Mouse (Mus musculus) MEL (cell line): ENCODE measurements at regions not wholly inside any gene's neighbourhood (a gene's known extent, or its start where the extent isn't known, plus 50 kb on each side); places are given as distances from the start of the nearest gene placed in this dataset.

Source experiments
- DNase-seq: peaks from one replicate; pipeline ENCODE4 v3.0.0; 2011; ENCODE audit warnings: low read depth, low spot score
- H3K27ac ChIP-seq: 2 replicates; pipeline ENCODE4 v1.5.1; 2012; ENCODE audit warnings: low read depth, mild to moderate bottlenecking, control low read depth, low read length, moderate library complexity; ENCODE audit not compliant: control insufficient read depth
- H3K27me3 ChIP-seq, 2 experiments: fragments of 150-350 bp in 1 of 2; sonication (generic) in 1 of 2; 2 replicates each; pipeline ENCODE4 v1.6.1; 2012; ENCODE audit warnings: low read length in 2 of 2, mild to moderate bottlenecking in 2 of 2, improper control_type of control experiment in 1 of 2, moderate library complexity in 1 of 2; ENCODE audit not compliant: insufficient read depth in 2 of 2, control insufficient read depth in 1 of 2
- H3K36me3 ChIP-seq, 2 experiments: 2 replicates each; pipeline ENCODE4 v1.6.1; 2012 to 2014; ENCODE audit warnings: low read length in 2 of 2, improper control_type of control experiment in 1 of 2, inconsistent platforms in 1 of 2, mild to moderate bottlenecking in 1 of 2; ENCODE audit not compliant: insufficient read depth in 2 of 2, control insufficient read depth in 1 of 2
- H3K4me1 ChIP-seq, 2 experiments: fragments of 150-350 bp in 1 of 2; sonication (generic) in 1 of 2; 2 replicates each; pipeline ENCODE4 v1.6.1; 2012; ENCODE audit warnings: low read length in 2 of 2, improper control_type of control experiment in 1 of 2, mild to moderate bottlenecking in 1 of 2; ENCODE audit not compliant: insufficient read depth in 2 of 2, control insufficient read depth in 1 of 2
- H3K4me3 ChIP-seq, 2 experiments: fragments of 150-350 bp in 1 of 2; sonication (generic) in 1 of 2; 2 replicates each; pipeline ENCODE4 v1.5.1; 2012; ENCODE audit warnings: low read depth in 2 of 2, low read length in 2 of 2, mild to moderate bottlenecking in 2 of 2, moderate library complexity in 2 of 2, control low read depth in 1 of 2, improper control_type of control experiment in 1 of 2; ENCODE audit not compliant: control insufficient read depth in 1 of 2, insufficient read depth in 1 of 2
- H3K79me2 ChIP-seq: 2 replicates; pipeline ENCODE4 v1.6.1; 2012; ENCODE audit warnings: mild to moderate bottlenecking, low read length, moderate library complexity; ENCODE audit not compliant: control insufficient read depth, poor library complexity, insufficient read depth
- H3K9ac ChIP-seq: 2 replicates; pipeline ENCODE4 v1.6.1; 2012; ENCODE audit warnings: low read depth, mild to moderate bottlenecking, control low read depth, low read length, moderate library complexity; ENCODE audit not compliant: control insufficient read depth, poor library complexity, severe bottlenecking
- H3K9me3 ChIP-seq: fragments of 150-350 bp; sonication (generic); replicated peaks from 2 replicates; pipeline ENCODE4 v1.6.1; 2012; ENCODE audit warnings: mild to moderate bottlenecking, low read length, improper control_type of control experiment, moderate library complexity; ENCODE audit not compliant: insufficient read depth
- CHD2 ChIP-seq: IDR thresholded peaks from 2 replicates; pipeline ENCODE4 v1.6.1; 2011; ENCODE audit warnings: low read length, improper control_type of control experiment
- MAZ ChIP-seq: IDR thresholded peaks from 2 replicates; pipeline ENCODE4 v1.6.1; 2012; ENCODE audit warnings: low read depth, mild to moderate bottlenecking, inconsistent platforms, low read length, improper control_type of control experiment
- MYB ChIP-seq: IDR thresholded peaks from 2 replicates; pipeline ENCODE4 v1.6.1; 2011; ENCODE audit warnings: mild to moderate bottlenecking, low read depth, low read length, improper control_type of control experiment
- USF1 ChIP-seq: IDR thresholded peaks from 2 replicates; pipeline ENCODE4 v1.6.1; 2014; ENCODE audit warnings: low read depth, mild to moderate bottlenecking, inconsistent platforms, low read length, improper control_type of control experiment, moderate library complexity
- USF2 ChIP-seq, 2 experiments: IDR thresholded peaks; 2 replicates each; pipeline ENCODE4 v1.6.1; 2011 to 2012; ENCODE audit warnings: improper control_type of control experiment in 2 of 2, low read length in 2 of 2, borderline replicate concordance in 1 of 2, inconsistent platforms in 1 of 2, low read depth in 1 of 2, mild to moderate bottlenecking in 1 of 2; ENCODE audit not compliant: insufficient read depth in 1 of 2

DNA sequence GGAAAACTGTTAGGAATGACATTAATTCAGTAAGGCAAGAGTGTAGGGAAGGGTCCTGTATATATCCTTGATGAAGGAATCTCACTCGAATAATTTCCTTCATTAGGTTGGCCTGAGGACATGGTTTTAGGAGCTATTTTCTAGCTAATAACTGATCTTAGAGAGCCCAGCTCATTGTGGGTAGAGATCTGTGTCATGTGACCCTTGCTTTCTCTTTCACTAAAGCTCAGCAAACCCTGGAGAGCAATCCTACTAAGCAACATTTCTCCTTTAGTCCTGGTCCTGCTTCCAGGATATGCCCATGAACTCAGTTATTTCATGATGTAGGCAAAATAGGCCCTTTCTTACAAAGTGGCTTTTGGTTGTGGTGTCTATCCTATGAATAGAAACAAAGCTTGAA is 197.3 kb upstream of the Cdh18 start:
- no peak for TF ChIP-seq MYB
- TF ChIP-seq CHD2 = no peak
- no peak for TF ChIP-seq MAZ
- TF ChIP-seq USF2 (IDR thresholded peaks at IDR 0.05; ENCODE audit: borderline replicate concordance in 1 of 2, insufficient read depth in 1 of 2, low read depth in 1 of 2, low read length in 2 of 2) = 0 out of 4 replicates have a peak, but pooled peaks of 1 of the 2 experiments have one; percentile 45
- peak; percentile 86 for TF ChIP-seq USF1
- Histone ChIP-seq H3K4me3 (peak overlapping the region in 1 of 2 experiments; percentile 78; a peak in 2 of 4 replicates), H3K9me3 (no peaks in the 10 kb centered on the region), H3K27ac (no peak overlapping the region), H3K9ac (no peak overlapping the region), H3K27me3 (no peaks in the 10 kb centered on the region), H3K36me3 (no peaks in the 10 kb centered on the region), H3K4me1 (peaks cover 0 to 6% of the 10 kb centered on the region in 2 experiments; a peak in 1 of 4 replicates), H3K79me2 (no peaks in the 10 kb centered on the region)
- DNase-seq = peak; percentile 5
